Mouse (Mus musculus) olfactory bulb, adult 2 months (tissue): ENCODE measurements around the gene Acss2.

Experiments
- CTCF ChIP-seq: fragments of 200-500 bp; IDR thresholded peaks from 2 replicates; pipeline ENCODE4 v1.5.1; 2012; ENCODE audit warnings: low read depth, mild to moderate bottlenecking, low read length, moderate library complexity; ENCODE audit not compliant: insufficient read depth
- POLR2A ChIP-seq: fragments of 200-500 bp; IDR thresholded peaks from 2 replicates; pipeline ENCODE4 v1.6.1; 2012; ENCODE audit warnings: mild to moderate bottlenecking, low read depth, low read length, moderate library complexity; ENCODE audit not compliant: insufficient read depth

- TF ChIP-seq CTCF (no peak), POLR2A (0 out of 2 replicates have a peak, but pooled peaks have one; percentile 38)
Measured at GRCm38 (mm10) chr2:155473570-155474088, 44.1 kb upstream of the Acss2 start, which contains the start of gene Ncoa6.
